21 mouse cellular contexts compared by ENCODE assay signal in genomic region chr17:78952070-78952469, GRCm38 (mm10). TPM values are rescaled to one million over a fixed set of nuclear protein-coding genes. Genes with fewer than 3 reads are reported as not detected.
"Had no signal": no experiment of that assay in that cellular context is flagged by ENCODE, and none has a peak within 500 bp of the region (broad histone marks: within the 10 kb centered on the region; RNA-seq: fewer than 3 reads in every experiment).

No protein-coding gene starts in this region.

- H3K4me3 ChIP-seq: neural tube, embryonic 13.5 days; neural tube, embryonic 15.5 days; stomach, embryonic 15.5 days had no signal

- H3K9ac ChIP-seq: neural tube, embryonic 13.5 days; neural tube, embryonic 15.5 days; stomach, embryonic 15.5 days had no signal

- H3K27ac ChIP-seq: neural tube, embryonic 13.5 days; neural tube, embryonic 15.5 days; stomach, embryonic 15.5 days; stomach, postnatal 0 days had no signal

- H3K27me3 ChIP-seq: neural tube, embryonic 13.5 days; neural tube, embryonic 15.5 days; stomach, embryonic 15.5 days had no signal

- H3K9me3 ChIP-seq: neural tube, embryonic 13.5 days; neural tube, embryonic 15.5 days; stomach, embryonic 15.5 days had no signal

- H3K4me2 ChIP-seq: neural tube, embryonic 13.5 days; neural tube, embryonic 15.5 days; stomach, embryonic 15.5 days had no signal

- DNase-seq: retina, postnatal 1 day; right cerebral cortex, adult 18-20 months; right cerebral cortex, postnatal 14 days; right cerebral cortex, postnatal 25 days; right cerebral cortex, postnatal 4 days; spleen, adult 18-20 months; thymus, adult 18-20 months; thymus, adult 2 months; thymus, postnatal 14 days; thymus, postnatal 25 days; thymus, postnatal 36 days; thymus, postnatal 4 days had no signal

- H3K4me1 ChIP-seq: neural tube, embryonic 13.5 days; neural tube, embryonic 15.5 days; stomach, embryonic 15.5 days had no signal

RNA-seq across cellular contexts. Expression of gene Sult6b1, which starts 45.3 kb away (rescaled TPM):
- polyA plus RNA-seq: neural tube, embryonic 13.5 days; neural tube, embryonic 14.5 days; small intestine, adult 2 months; spleen, adult 2 months; stomach, embryonic 14.5 days; thymus, adult 2 months; urinary bladder, adult 2 months had no signal
